Mouse (Mus musculus) Muller cell, postnatal 12 days (primary cell): ENCODE results near the gene Muc16.
A peak's percentile ranks its signal among the peaks of the same experiment; 100 is the strongest.

Source experiments
- DNase-seq: peaks from one replicate; pipeline ENCODE4 v3.0.0-alpha.2; 2015; ENCODE audit errors: inconsistent ontology term

The Muc16 gene

GRCm38 (mm10) chr9:18674480-18675154 is at the start of gene Muc16:
Muc16 (minus strand) TSS chr9:18674530.
- no peak for DNase-seq

- no peak for DNase-seq
Observed at GRCm38 (mm10) chr9:18722712-18723099, 48.4 kb upstream of the Muc16 start.

- DNase-seq: peak; percentile 16
Observed at GRCm38 (mm10) chr9:18721931-18722711, 47.8 kb upstream of the Muc16 start.

- DNase-seq: no peak
Observed at GRCm38 (mm10) chr9:18721011-18721410, 46.7 kb upstream of the Muc16 start.

GRCm38 (mm10) chr9:18705628-18706027 is 31.3 kb upstream of the Muc16 start:
- DNase-seq: no peak

- DNase-seq: no peak
Observed at GRCm38 (mm10) chr9:18598366-18598765, 76.0 kb downstream of the Muc16 start.

- peak; percentile 39 for DNase-seq
Observed at GRCm38 (mm10) chr9:18508098-18508497, 166.2 kb downstream of the Muc16 start.

- no peak for DNase-seq
Observed at GRCm38 (mm10) chr9:18478168-18478567, 196.2 kb downstream of the Muc16 start, which contains the start of the genes Zfp558 and Mbd3l1. Zfp558 (minus strand) TSS chr9:18478268. Mbd3l1 (plus strand) TSS chr9:18478359.

GRCm38 (mm10) chr9:18473324-18474128 is 200.8 kb downstream of the Muc16 start:
- DNase-seq: peak; percentile 90

GRCm38 (mm10) chr9:18468005-18468404 is 206.3 kb downstream of the Muc16 start:
- no peak for DNase-seq

- no peak for DNase-seq
Observed at GRCm38 (mm10) chr9:18467350-18467749, 207.0 kb downstream of the Muc16 start.

GRCm38 (mm10) chr9:18456520-18456919 is 217.8 kb downstream of the Muc16 start:
- peak; percentile 7 for DNase-seq
